Mouse (Mus musculus) forebrain, embryonic 16.5 days (tissue): ENCODE measurements around the gene Lsm14a. TPM values are rescaled to one million over a fixed set of nuclear protein-coding genes. Genes with fewer than 3 reads are reported as not detected.
A peak's percentile ranks its signal among the peaks of the same experiment; 100 is the strongest.

Source experiments
- ATAC-seq: fragments of 200-750 bp; cut with Nextera tagmentation; 2 replicates; pipeline ENCODE4 v1.8.0; 2017; ENCODE audit warnings: mild to moderate bottlenecking, moderate library complexity
- H3K27ac ChIP-seq: fragments of 300-500 bp; sonication (generic); 2 replicates; pipeline ENCODE4 v1.5.1; 2014; ENCODE audit warnings: low read length, control low read depth
- H3K27me3 ChIP-seq: fragments of 300-500 bp; sonication (generic); replicated peaks from 2 replicates; pipeline ENCODE4 v1.6.1; 2014; ENCODE audit warnings: low read length; ENCODE audit not compliant: control insufficient read depth, insufficient read depth
- H3K36me3 ChIP-seq: fragments of 300-500 bp; sonication (generic); 2 replicates; pipeline ENCODE4 v1.6.1; 2014; ENCODE audit not compliant: control insufficient read depth, insufficient read depth
- H3K4me1 ChIP-seq: fragments of 300-500 bp; sonication (generic); replicated peaks from 2 replicates; pipeline ENCODE4 v1.6.1; 2014; ENCODE audit warnings: low read length; ENCODE audit not compliant: control insufficient read depth, insufficient read depth
- H3K4me2 ChIP-seq: fragments of 300-500 bp; sonication (generic); 2 replicates; pipeline ENCODE4 v1.6.1; 2014; ENCODE audit warnings: mild to moderate bottlenecking, low read length, control low read depth
- H3K4me3 ChIP-seq: fragments of 300-500 bp; sonication (generic); replicated peaks from 2 replicates; pipeline ENCODE4 v1.5.1; 2014; ENCODE audit warnings: mild to moderate bottlenecking, low read length, control low read depth
- H3K9ac ChIP-seq: fragments of 300-500 bp; sonication (generic); replicated peaks from 2 replicates; pipeline ENCODE4 v1.6.1; 2014; ENCODE audit warnings: low read depth, low read length, control low read depth
- H3K9me3 ChIP-seq: fragments of 300-500 bp; sonication (generic); 2 replicates; pipeline ENCODE4 v1.6.1; 2016; ENCODE audit warnings: low read length; ENCODE audit not compliant: control insufficient read depth
- WGBS: fragments of 180-500 bp; shearing (Covaris S2); extraction: QIAGEN DNeasy Blood & Tissue Kit; methylation state at CpG from one replicate; pipeline ENCODE4 v1.1.7; 2014; 5-methylcytosine and 5-hydroxymethylcytosine counted together
- polyA plus RNA-seq: library from polyadenylated mRNA; unstranded; fragments of >200 nt; fragmentation: Nextera tagmentation; extraction: Ambion mirVana; gene quantifications from 2 replicates; pipeline ENCODE4 v1.2.1, GENCODE M21; 2015

Gene Lsm14a
- polyA plus RNA-seq, 1 experiment from 2014 or later: 71.0 TPM

DNA sequence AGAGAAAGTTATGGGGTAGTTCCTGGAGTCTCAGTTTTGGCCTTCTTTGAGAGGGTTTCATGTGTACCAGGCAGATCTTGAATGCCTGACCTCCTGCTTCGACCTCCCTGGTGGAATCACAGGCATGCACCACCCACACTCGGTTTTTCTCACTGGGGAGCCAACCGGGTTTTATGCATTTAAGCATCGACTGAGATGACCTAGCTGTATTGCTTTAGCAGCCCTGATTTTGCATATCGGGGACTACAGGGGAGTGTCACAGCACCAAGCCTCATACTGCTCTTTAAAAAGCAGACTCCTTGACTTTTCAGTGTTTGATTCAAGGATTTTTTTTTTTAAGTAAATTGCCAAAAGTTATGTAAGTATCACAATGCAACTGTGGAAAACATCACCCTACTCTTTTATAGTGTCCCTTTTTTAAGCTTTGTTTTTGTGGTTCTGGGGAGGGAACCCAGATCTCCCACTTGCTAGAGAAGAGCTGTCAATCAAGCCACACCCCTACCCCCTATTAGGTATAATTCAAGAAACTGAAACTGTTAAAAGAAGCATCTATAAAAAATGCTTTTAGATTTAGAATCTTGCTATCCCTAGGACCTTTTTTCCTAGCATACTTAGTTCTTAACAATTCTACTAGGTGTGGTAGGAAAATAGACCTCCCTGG, 5.2 kb downstream of the Lsm14a start:
- ATAC-seq: no peak
- peak overlapping the region; percentile 90 for H3K4me2 ChIP-seq
- peaks cover 35% of the 10 kb centered on the region for H3K4me1 ChIP-seq
- H3K27me3 ChIP-seq: no peaks in the 10 kb centered on the region
- WGBS: 1% methylated on average over 5 of the region's 5 CpGs
- H3K4me3 ChIP-seq: peak overlapping the region; percentile 93
- H3K36me3 ChIP-seq: no peaks in the 10 kb centered on the region
- H3K9ac ChIP-seq: peak overlapping the region; percentile 98
- no peaks in the 10 kb centered on the region for H3K9me3 ChIP-seq
- no peak overlapping the region for H3K27ac ChIP-seq

- Histone ChIP-seq H3K4me1 (peaks cover 19% of the 10 kb centered on the region), H3K9me3 (no peaks in the 10 kb centered on the region), H3K9ac (no peak overlapping the region), H3K4me2 (no peak overlapping the region), H3K4me3 (no peak overlapping the region), H3K27ac (no peak overlapping the region), H3K27me3 (no peaks in the 10 kb centered on the region), H3K36me3 (no peaks in the 10 kb centered on the region)
- WGBS: 76% methylated on average over 1 of the region's 1 CpGs
- ATAC-seq: no peak
Observed at GRCm38 (mm10) chr7:34382803-34383202, 10.3 kb downstream of the Lsm14a start.

DNA sequence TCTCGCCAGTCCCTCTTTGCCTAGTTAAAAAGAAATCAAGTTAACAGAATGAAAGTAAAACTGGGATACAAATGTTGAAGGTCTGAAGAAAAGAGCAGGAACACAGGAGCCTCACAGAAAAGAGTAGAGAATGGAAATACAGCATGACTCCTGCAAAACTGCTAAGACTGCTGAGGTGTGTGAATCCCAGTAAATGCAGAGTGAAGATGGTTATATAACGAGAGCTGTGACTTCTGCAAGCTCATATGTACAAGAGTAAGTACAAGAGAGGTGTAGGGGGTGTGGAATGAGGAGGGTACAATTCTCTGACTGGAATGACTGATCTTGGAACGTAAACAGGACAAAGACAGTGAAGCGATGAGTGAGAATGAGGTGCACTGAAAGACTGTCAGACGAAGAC, 11.4 kb downstream of the Lsm14a start:
- H3K27me3 ChIP-seq: no peaks in the 10 kb centered on the region
- no peak for ATAC-seq
- WGBS: 84% methylated on average over 5 of the region's 5 CpGs
- no peaks in the 10 kb centered on the region for H3K9me3 ChIP-seq
- H3K4me3 ChIP-seq: no peak overlapping the region
- no peak overlapping the region for H3K27ac ChIP-seq
- peaks cover 8% of the 10 kb centered on the region for H3K4me1 ChIP-seq
- H3K36me3 ChIP-seq: no peaks in the 10 kb centered on the region
- H3K9ac ChIP-seq: no peak overlapping the region
- no peak overlapping the region for H3K4me2 ChIP-seq

- no peak overlapping the region for H3K9ac ChIP-seq
- no peaks in the 10 kb centered on the region for H3K36me3 ChIP-seq
- no peak overlapping the region for H3K4me2 ChIP-seq
- ATAC-seq: no peak
- no peak overlapping the region for H3K4me3 ChIP-seq
- H3K4me1 ChIP-seq: no peaks in the 10 kb centered on the region; the same call in 1 of the 2 replicates
- H3K9me3 ChIP-seq: no peaks in the 10 kb centered on the region
- WGBS: 93% methylated on average over 3 of the region's 3 CpGs
- H3K27ac ChIP-seq: no peak overlapping the region
- no peaks in the 10 kb centered on the region for H3K27me3 ChIP-seq
Observed at GRCm38 (mm10) chr7:34380311-34380710, 12.8 kb downstream of the Lsm14a start.

DNA sequence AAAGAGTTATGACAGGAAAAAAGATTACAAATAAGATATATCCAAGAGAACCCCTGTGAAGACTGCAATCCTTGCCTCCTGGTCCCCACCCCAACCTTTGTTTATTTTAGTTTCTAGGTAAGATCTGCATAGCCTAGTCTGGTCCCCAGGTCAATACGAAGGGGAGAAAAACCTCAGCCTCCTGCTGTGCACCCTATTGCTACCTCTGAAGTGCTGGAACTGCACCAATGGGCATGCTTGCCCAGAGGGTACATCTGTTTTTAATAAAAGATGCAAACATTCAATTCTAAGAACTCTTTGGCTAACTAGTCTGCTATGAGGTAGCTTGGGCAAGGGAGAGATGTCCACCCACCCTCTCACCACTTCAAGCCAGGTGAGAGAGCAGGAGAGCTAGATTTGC, 19.2 kb downstream of the Lsm14a start:
- Histone ChIP-seq H3K36me3 (peaks cover 12% of the 10 kb centered on the region), H3K9ac (no peak overlapping the region), H3K9me3 (no peaks in the 10 kb centered on the region), H3K4me3 (no peak overlapping the region), H3K27me3 (no peaks in the 10 kb centered on the region), H3K4me2 (no peak overlapping the region), H3K4me1 (no peaks in the 10 kb centered on the region), H3K27ac (no peak overlapping the region)
- ATAC-seq: no peak
- WGBS: 86% methylated on average over 1 of the region's 1 CpGs

DNA sequence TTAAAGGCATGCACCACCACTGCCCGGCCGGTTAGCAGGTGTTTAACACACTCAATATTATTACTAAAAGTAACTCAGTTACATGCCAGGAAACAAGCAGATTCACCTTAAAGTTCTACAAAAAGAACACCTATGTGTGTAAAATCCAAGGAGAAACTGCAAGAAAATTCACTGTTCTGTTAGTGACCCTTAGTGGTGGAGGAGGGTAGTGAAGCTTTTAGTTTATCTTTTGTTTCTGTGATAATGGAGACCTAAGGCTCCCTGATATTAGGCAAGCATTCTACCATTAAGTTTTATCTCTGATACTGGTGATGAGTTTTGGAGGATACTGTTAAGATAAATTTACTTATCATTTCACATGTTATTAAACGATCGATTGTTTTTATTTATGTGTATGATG, 37.5 kb downstream of the Lsm14a start:
- Histone ChIP-seq H3K9ac (no peak overlapping the region), H3K27ac (no peak overlapping the region), H3K4me2 (no peak overlapping the region), H3K36me3 (peaks cover 19% of the 10 kb centered on the region), H3K4me1 (no peaks in the 10 kb centered on the region), H3K9me3 (no peaks in the 10 kb centered on the region), H3K4me3 (no peak overlapping the region), H3K27me3 (no peaks in the 10 kb centered on the region)
- 91% methylated on average over 4 of the region's 4 CpGs for WGBS
- ATAC-seq: no peak

DNA sequence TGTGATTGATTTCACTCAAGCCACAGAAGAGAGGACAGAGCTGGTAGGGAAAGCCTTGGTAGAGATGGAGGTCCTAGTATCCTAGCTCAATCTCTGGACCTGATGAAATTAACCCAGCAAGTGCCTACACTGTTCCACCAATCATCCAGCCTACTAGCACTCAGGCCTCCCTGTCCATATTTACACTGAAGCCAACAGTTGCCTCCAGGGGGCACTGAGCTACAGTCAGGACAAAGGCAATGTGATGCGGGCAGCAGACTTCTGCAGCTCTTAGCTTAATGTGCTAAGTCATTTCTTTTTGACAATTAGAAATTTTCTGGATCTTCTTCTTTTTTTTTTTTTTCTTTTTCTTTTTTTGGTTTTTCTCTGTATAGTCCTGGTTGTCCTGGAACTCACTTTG, 41.1 kb downstream of the Lsm14a start:
- Histone ChIP-seq H3K27ac (no peak overlapping the region), H3K9me3 (no peaks in the 10 kb centered on the region), H3K4me3 (no peak overlapping the region), H3K9ac (no peak overlapping the region), H3K4me2 (no peak overlapping the region), H3K4me1 (no peaks in the 10 kb centered on the region), H3K27me3 (no peaks in the 10 kb centered on the region), H3K36me3 (peaks cover 36% of the 10 kb centered on the region)
- 84% methylated on average over 1 of the region's 1 CpGs for WGBS
- no peak for ATAC-seq

DNA sequence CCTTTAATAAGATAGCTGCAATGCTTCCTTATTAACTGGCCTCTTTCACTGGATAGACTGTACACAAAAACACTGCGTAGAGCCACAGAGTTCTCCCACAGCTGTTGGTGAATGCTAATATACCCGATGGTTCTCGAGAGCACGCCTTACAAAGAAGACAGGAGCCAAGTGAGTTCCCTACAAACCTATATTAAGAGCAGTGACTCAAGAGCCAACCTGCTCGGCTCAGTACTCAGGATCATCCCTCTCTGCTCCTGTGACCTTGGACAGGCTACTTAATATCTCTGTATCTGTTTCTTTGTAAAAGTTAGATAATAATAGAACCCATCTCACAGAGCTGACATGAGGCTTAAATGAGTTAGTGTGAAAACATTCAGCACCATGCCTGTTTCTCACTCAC, 42.9 kb downstream of the Lsm14a start:
- Histone ChIP-seq H3K27ac (no peak overlapping the region), H3K4me1 (no peaks in the 10 kb centered on the region), H3K36me3 (peaks cover 33% of the 10 kb centered on the region), H3K4me2 (no peak overlapping the region), H3K4me3 (no peak overlapping the region), H3K27me3 (no peaks in the 10 kb centered on the region), H3K9me3 (no peaks in the 10 kb centered on the region), H3K9ac (no peak overlapping the region)
- ATAC-seq: no peak
- 89% methylated on average over 5 of the region's 5 CpGs for WGBS

- no peak overlapping the region for H3K4me2 ChIP-seq
- H3K9ac ChIP-seq: no peak overlapping the region
- H3K4me1 ChIP-seq: no peaks in the 10 kb centered on the region
- no peaks in the 10 kb centered on the region for H3K9me3 ChIP-seq
- no peaks in the 10 kb centered on the region for H3K27me3 ChIP-seq
- no peak for ATAC-seq
- no peak overlapping the region for H3K27ac ChIP-seq
- H3K36me3 ChIP-seq: peaks cover 38% of the 10 kb centered on the region
- WGBS: 87% methylated on average over 1 of the region's 1 CpGs
- H3K4me3 ChIP-seq: no peak overlapping the region
Observed at GRCm38 (mm10) chr7:34348011-34348410, 45.1 kb downstream of the Lsm14a start.

GRCm38 (mm10) chr7:34347041-34347440, 46.1 kb downstream of the Lsm14a start:
- H3K4me2 ChIP-seq: no peak overlapping the region
- H3K9ac ChIP-seq: no peak overlapping the region
- no peaks in the 10 kb centered on the region for H3K27me3 ChIP-seq
- H3K27ac ChIP-seq: no peak overlapping the region
- no peaks in the 10 kb centered on the region for H3K4me1 ChIP-seq
- no peak overlapping the region for H3K4me3 ChIP-seq
- peaks cover 33% of the 10 kb centered on the region for H3K36me3 ChIP-seq
- WGBS: 93% methylated on average over 3 of the region's 3 CpGs
- no peak for ATAC-seq
- H3K9me3 ChIP-seq: no peaks in the 10 kb centered on the region
